Mouse (Mus musculus) lung, adult 2 months (tissue): Measurements from ENCODE around the gene Sectm1b.

Experiments used
- CTCF ChIP-seq: fragments of 200-500 bp; IDR thresholded peaks from 2 replicates; pipeline ENCODE4 v1.5.1; 2011; ENCODE audit warnings: mild to moderate bottlenecking, low read length, control low read depth; ENCODE audit not compliant: insufficient read depth
- POLR2A ChIP-seq: fragments of 200-500 bp; IDR thresholded peaks from 2 replicates; pipeline ENCODE4 v1.6.1; 2011; ENCODE audit warnings: low read depth, mild to moderate bottlenecking, control low read depth, low read length, borderline replicate concordance; ENCODE audit errors: extremely low read depth

- TF ChIP-seq CTCF, result no peak
- no peak for TF ChIP-seq POLR2A
Observed at GRCm38 (mm10) chr11:121090943-121091342, 27.6 kb upstream of the Sectm1b start.
